Mouse (Mus musculus) limb, embryonic 15.5 days (tissue): ENCODE data around the gene H2al1f. TPM values are rescaled to one million over a fixed set of nuclear protein-coding genes. Genes with fewer than 3 reads are reported as not detected.
A peak's percentile ranks its signal among the peaks of the same experiment; 100 is the strongest.
"Not testable (repeated sequence)": the region's sequence is repeated elsewhere in the genome, so short reads cannot be mapped to it uniquely, and the experiment has no call there.

Experiments used
- ATAC-seq: fragments of 200-750 bp; cut with Nextera tagmentation; 2 replicates; pipeline ENCODE4 v1.8.0; 2017; ENCODE audit warnings: low read depth, moderate TSS enrichment; ENCODE audit not compliant: insufficient number of reproducible peaks, low FRiP score, low TSS enrichment
- H3K27ac ChIP-seq: fragments of 300-500 bp; sonication (generic); 2 replicates; pipeline ENCODE4 v1.5.1; 2015; ENCODE audit warnings: moderate library complexity, mild to moderate bottlenecking, inconsistent platforms
- H3K27me3 ChIP-seq: fragments of 300-500 bp; sonication (generic); 2 replicates; pipeline ENCODE4 v1.6.1; 2015; ENCODE audit warnings: inconsistent platforms
- H3K36me3 ChIP-seq: fragments of 300-500 bp; sonication (generic); 2 replicates; pipeline ENCODE4 v1.6.1; 2015; ENCODE audit warnings: inconsistent platforms
- H3K4me1 ChIP-seq: fragments of 300-500 bp; sonication (generic); 2 replicates; pipeline ENCODE4 v1.6.1; 2015; ENCODE audit warnings: inconsistent platforms
- H3K4me2 ChIP-seq: fragments of 300-500 bp; sonication (generic); 2 replicates; pipeline ENCODE4 v1.6.1; 2015; ENCODE audit warnings: mild to moderate bottlenecking, inconsistent platforms
- H3K4me3 ChIP-seq: fragments of 300-500 bp; sonication (generic); 2 replicates; pipeline ENCODE4 v1.5.1; 2015; ENCODE audit warnings: mild to moderate bottlenecking, inconsistent platforms
- H3K9ac ChIP-seq: fragments of 300-500 bp; sonication (generic); 2 replicates; pipeline ENCODE4 v1.6.1; 2015; ENCODE audit warnings: inconsistent platforms
- H3K9me3 ChIP-seq: fragments of 300-500 bp; sonication (generic); 2 replicates; pipeline ENCODE4 v1.6.1; 2016; ENCODE audit warnings: inconsistent platforms
- WGBS: fragments of 180-500 bp; shearing (Covaris S2); methylation state at CpG from one replicate; pipeline ENCODE4 v1.1.7; 2015; 5-methylcytosine and 5-hydroxymethylcytosine counted together
- polyA plus RNA-seq: library from polyadenylated mRNA; unstranded; fragments of >200 nt; fragmentation: Nextera tagmentation; extraction: Ambion mirVana; gene quantifications from 2 replicates; pipeline ENCODE4 v1.2.1, GENCODE M21; 2015

The H2al1f gene
- polyA plus RNA-seq = not detected in 2 replicates

DNA sequence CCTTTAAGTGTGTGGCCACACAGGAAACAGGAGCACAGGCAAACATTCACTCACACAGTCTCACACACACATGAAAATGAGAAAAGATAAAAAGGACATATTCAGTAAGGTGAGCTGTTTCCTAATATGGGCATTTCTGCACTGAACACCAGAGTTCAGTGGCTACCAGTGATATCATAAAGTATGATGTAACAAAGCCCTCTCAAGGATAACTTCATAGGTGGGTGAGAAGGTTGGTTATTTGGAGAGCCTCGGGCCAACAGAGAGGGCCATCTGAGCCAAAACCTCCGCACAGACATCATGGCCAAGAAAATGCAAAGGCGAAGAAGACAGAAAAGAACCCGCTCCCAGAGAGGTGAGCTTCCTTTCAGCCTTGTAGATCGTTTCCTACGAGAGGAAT lies at the start of gene H2al1f:
H2al1f (plus strand) TSS at position 301 of the 400 bp plus-strand sequence.
- not testable (repeated sequence) for H3K4me2 ChIP-seq, H3K4me1 ChIP-seq, H3K4me3 ChIP-seq, H3K9me3 ChIP-seq, H3K27ac ChIP-seq, H3K36me3 ChIP-seq, H3K9ac ChIP-seq, H3K27me3 ChIP-seq, ATAC-seq
- no CpG with 5 or more reads among the region's 6 CpGs for WGBS

DNA sequence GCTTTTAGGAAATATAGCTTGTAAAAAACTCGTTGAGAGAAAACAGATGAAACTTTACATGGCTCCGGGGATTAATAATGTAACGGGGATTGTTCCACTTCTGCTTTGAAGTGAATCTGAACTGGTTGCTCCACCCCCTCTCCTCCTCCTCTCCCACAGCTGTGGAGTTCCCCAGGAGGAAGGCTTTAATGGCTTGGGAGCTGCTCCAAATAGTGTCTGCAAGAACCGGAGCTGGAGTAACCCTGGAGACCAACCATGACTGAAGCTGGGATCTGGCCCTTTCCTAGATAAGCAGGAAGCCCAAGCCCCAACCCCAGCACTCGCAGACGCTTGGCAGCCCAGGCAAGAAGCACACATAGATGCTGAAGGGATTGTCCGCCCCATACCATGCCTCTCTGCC lies 47.2 kb upstream of the H2al1f start:
- Histone ChIP-seq H3K9me3 (no peaks in the 10 kb centered on the region), H3K9ac (no peak overlapping the region), H3K36me3 (no peaks in the 10 kb centered on the region), H3K27me3 (peaks cover 34% of the 10 kb centered on the region; the same call in 1 of the 2 replicates), H3K4me2 (no peak overlapping the region), H3K27ac (no peak overlapping the region), H3K4me3 (no peak overlapping the region), H3K4me1 (no peaks in the 10 kb centered on the region)
- ATAC-seq = peak; percentile 35; the same call in 1 of the 2 replicates
- WGBS = 42% methylated on average over 7 of the region's 7 CpGs

DNA sequence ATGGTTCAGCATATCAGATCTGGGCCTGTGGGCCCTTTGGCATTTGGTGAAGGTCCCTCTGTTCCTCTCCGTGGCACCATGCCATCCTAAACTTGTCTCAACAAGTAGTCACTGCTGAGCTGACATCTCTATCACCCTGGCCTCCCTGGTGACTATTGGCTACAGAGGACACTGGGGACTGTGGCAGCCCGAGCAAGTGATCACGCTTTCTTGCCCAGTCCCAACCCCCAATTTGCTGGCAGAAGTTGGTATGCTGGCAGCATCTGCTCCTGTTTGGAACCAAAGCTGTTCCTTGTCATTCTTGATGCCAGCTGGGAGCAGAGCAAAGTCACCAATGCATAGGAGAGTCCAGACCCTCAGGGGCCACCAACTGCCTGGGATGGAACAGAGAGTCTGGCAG lies 45.9 kb upstream of the H2al1f start:
- Histone ChIP-seq H3K27me3 (peaks cover 34% of the 10 kb centered on the region; the same call in 1 of the 2 replicates), H3K9me3 (no peaks in the 10 kb centered on the region), H3K9ac (no peak overlapping the region), H3K4me2 (no peak overlapping the region), H3K4me1 (no peaks in the 10 kb centered on the region), H3K4me3 (no peak overlapping the region), H3K36me3 (no peaks in the 10 kb centered on the region), H3K27ac (no peak overlapping the region)
- no peak for ATAC-seq
- WGBS = 87% methylated on average over 3 of the region's 3 CpGs

DNA sequence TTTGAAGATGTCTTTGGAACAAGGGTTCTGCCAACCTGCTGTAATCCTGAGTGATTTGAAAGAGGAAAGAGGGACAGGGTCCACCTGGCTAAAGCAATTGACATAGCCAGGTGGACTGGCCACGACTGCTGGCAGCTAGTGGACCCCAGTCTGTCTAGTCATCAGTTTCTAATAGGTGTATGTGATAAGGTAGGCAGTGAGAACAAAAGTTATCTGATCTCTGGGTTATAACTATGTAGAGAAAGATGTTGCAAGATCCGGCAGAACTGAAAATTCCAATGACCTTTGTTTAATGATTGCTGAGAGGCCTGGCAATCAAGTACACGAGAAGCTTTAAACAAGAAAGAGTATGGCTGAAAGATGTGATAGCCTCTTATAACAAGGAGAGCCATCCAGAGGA lies 41.8 kb upstream of the H2al1f start:
- Histone ChIP-seq H3K4me1 (no peaks in the 10 kb centered on the region), H3K4me3 (no peak overlapping the region), H3K4me2 (no peak overlapping the region), H3K9me3 (no peaks in the 10 kb centered on the region), H3K27me3 (peaks cover 22% of the 10 kb centered on the region; the same call in 1 of the 2 replicates), H3K9ac (no peak overlapping the region), H3K36me3 (no peaks in the 10 kb centered on the region), H3K27ac (no peak overlapping the region)
- no peak for ATAC-seq
- 69% methylated on average over 3 of the region's 3 CpGs for WGBS

DNA sequence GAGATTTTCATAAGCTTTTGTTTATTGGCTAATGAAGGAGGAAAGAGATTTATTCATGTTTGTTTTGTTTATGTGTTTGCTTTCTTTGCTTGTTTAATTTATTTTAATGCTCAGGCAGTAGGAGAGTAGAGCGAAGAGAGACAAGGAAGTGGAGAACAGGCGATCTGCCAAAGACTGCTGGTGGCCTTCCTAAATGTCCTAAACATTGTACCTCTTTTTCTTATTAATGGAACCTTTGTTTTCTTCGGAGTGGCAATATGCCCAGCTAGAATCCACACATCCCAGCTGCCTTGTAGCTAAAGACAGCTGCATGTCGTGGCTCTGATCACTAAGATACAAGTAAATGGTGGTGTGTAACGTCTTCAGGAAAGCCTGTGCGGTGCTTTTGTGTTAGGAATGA lies 37.9 kb upstream of the H2al1f start:
- Histone ChIP-seq H3K27ac (no peak overlapping the region), H3K9ac (no peak overlapping the region), H3K27me3 (peaks cover 11% of the 10 kb centered on the region; the same call in 1 of the 2 replicates), H3K36me3 (no peaks in the 10 kb centered on the region), H3K4me3 (no peak overlapping the region), H3K4me1 (no peaks in the 10 kb centered on the region), H3K9me3 (no peaks in the 10 kb centered on the region), H3K4me2 (no peak overlapping the region)
- ATAC-seq = no peak
- WGBS = 75% methylated on average over 6 of the region's 6 CpGs

DNA sequence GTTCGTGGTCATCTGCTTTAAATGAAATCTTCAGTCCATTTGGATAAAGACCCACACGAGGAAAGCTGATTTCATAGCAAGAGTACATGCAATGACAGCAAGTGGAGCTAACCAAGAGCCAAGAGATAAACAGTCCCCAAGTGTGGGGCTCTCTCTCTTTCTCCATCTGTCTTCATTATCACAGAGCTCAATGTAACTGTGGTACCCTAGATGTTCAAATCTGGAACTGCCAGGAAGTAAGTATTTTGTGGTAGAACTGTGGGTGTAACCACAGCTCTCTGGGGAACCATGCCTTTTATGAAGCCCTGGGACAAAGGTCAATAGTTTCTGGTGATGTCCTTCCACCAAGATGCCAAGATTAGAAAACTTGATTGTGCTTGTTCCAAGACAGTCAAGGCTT lies 34.2 kb upstream of the H2al1f start:
- no peak for ATAC-seq

DNA sequence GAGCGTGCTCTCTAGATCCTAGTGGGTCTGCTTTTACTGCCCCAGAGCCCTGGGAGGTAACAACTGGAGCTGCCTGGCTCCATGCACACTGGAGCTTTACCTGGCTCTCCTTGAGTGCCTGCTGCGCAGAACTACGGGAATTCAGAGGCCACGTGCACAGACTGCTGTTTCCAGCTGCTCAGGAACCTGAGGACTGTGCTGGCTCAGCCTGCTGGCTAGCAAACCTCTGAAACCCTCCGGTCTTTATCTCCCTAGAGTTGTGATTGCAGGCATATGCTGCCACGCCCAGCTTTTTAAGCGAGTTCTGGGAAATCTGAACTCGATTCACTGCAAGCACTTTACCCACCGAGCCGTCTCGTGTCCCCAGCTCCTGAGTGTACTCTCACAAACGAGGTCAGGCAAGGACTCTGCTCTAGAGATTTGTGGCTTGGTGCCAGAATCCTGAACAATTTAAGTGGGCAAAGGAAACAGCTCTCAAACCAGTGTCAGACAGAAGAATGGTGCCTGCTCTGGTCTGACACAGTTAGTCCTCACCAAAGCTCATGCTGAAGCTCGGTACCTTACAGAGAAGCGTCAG lies 26.6 kb upstream of the H2al1f start:
- no peak overlapping the region for H3K4me2 ChIP-seq
- no peaks in the 10 kb centered on the region for H3K9me3 ChIP-seq
- H3K36me3 ChIP-seq = no peaks in the 10 kb centered on the region
- H3K9ac ChIP-seq = no peak overlapping the region
- H3K4me3 ChIP-seq = no peak overlapping the region
- peaks cover 15% of the 10 kb centered on the region for H3K27me3 ChIP-seq
- no peak overlapping the region for H3K27ac ChIP-seq
- WGBS = 59% methylated on average over 14 of the region's 14 CpGs
- no peaks in the 10 kb centered on the region for H3K4me1 ChIP-seq
- no peak for ATAC-seq

More for the DNA sequence above, 34.2 kb upstream of the H2al1f start:
- H3K4me2 ChIP-seq = no peak overlapping the region
- H3K4me1 ChIP-seq = no peaks in the 10 kb centered on the region
- 0 out of 2 replicates have a peak, but pooled peaks cover 10% of the 10 kb centered on the region for H3K27me3 ChIP-seq
- H3K36me3 ChIP-seq = no peaks in the 10 kb centered on the region
- H3K9me3 ChIP-seq = no peaks in the 10 kb centered on the region
- H3K9ac ChIP-seq = no peak overlapping the region
- H3K4me3 ChIP-seq = no peak overlapping the region
- WGBS = 54% methylated on average over 2 of the region's 2 CpGs
- H3K27ac ChIP-seq = no peak overlapping the region

DNA sequence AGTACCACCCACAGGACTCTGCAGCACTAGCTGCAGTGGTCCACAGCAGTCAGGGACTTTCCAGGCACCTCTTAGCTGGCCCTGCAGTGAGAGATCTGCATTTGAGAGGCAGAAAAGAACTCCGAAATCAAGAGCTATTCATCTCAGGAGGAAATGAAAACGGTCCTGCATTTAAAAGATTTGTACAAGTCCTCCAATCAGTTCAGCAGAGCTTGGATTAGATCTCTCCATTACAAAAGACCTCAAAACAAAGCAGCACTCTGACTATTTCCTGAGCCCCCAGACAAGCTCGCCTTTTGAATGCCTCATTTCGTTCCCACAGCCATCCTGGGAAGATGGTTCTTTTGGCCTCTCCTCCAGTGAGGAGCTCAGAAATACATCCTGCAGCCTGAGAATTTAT lies 25.7 kb upstream of the H2al1f start:
- Histone ChIP-seq H3K36me3 (no peaks in the 10 kb centered on the region), H3K9me3 (no peaks in the 10 kb centered on the region), H3K27me3 (peaks cover 15% of the 10 kb centered on the region), H3K27ac (no peak overlapping the region), H3K4me2 (no peak overlapping the region), H3K4me1 (no peaks in the 10 kb centered on the region), H3K9ac (no peak overlapping the region), H3K4me3 (no peak overlapping the region)
- no peak for ATAC-seq
- 79% methylated on average over 4 of the region's 4 CpGs for WGBS

DNA sequence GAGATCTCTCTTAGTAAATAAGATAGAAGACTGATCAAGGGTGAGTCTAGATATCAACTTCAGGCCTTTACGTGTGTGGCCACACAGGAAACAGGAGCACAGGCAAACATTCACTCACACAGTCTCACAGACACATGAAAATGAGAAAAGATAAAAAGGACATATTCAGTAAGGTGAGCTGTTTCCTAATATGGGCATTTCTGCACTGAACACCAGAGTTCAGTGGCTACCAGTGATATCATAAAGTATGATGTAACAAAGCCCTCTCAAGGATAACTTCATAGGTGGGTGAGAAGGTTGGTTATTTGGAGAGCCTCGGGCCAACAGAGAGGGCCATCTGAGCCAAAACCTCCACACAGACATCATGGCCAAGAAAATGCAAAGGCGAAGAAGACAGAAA lies 16.0 kb upstream of the H2al1f start, which contains the start of gene H2al1a:
H2al1a (plus strand) TSS at position 301 of the 400 bp plus-strand sequence.
- not testable (repeated sequence) for H3K9me3 ChIP-seq, H3K27me3 ChIP-seq, H3K9ac ChIP-seq, ATAC-seq, H3K36me3 ChIP-seq, H3K4me3 ChIP-seq, H3K4me2 ChIP-seq, H3K4me1 ChIP-seq, H3K27ac ChIP-seq
- WGBS = no CpG with 5 or more reads among the region's 3 CpGs

DNA sequence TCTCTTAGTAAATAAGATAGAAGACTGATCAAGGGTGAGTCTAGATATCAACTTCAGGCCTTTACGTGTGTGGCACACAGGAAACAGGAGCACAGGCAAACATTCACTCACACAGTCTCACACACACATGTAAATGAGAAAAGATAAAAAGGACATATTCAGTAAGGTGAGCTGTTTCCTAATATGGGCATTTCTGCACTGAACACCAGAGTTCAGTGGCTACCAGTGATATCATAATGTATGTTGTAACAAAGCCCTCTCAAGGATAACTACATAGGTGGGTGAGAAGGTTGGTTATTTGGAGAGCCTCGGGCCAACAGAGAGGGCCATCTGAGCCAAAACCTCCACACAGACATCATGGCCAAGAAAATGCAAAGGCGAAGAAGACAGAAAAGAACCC lies 12.8 kb upstream of the H2al1f start, which contains the start of gene H2al1b:
H2al1b (plus strand) TSS at position 301 of the 400 bp plus-strand sequence.
- not testable (repeated sequence) for ATAC-seq, H3K9me3 ChIP-seq, H3K9ac ChIP-seq, H3K4me3 ChIP-seq, H3K36me3 ChIP-seq, H3K27me3 ChIP-seq, H3K4me1 ChIP-seq, H3K4me2 ChIP-seq, H3K27ac ChIP-seq
- 100% methylated on average over 1 of the region's 3 CpGs for WGBS

DNA sequence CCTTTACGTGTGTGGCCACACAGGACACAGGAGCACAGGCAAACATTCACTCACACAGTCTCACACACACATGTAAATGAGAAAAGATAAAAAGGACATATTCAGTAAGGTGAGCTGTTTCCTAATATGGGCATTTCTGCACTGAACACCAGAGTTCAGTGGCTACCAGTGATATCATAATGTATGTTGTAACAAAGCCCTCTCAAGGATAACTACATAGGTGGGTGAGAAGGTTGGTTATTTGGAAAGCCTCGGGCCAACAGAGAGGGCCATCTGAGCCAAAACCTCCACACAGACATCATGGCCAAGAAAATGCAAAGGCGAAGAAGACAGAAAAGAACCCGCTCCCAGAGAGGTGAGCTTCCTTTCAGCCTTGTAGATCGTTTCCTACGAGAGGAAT lies 9.6 kb upstream of the H2al1f start, which contains the start of gene H2al1c:
H2al1c (plus strand) TSS at position 301 of the 400 bp plus-strand sequence.
- not testable (repeated sequence) for H3K36me3 ChIP-seq, H3K4me1 ChIP-seq, H3K4me2 ChIP-seq, H3K27ac ChIP-seq, H3K9ac ChIP-seq, H3K27me3 ChIP-seq, H3K4me3 ChIP-seq, H3K9me3 ChIP-seq, ATAC-seq
- 67% methylated on average over 1 of the region's 6 CpGs for WGBS

DNA sequence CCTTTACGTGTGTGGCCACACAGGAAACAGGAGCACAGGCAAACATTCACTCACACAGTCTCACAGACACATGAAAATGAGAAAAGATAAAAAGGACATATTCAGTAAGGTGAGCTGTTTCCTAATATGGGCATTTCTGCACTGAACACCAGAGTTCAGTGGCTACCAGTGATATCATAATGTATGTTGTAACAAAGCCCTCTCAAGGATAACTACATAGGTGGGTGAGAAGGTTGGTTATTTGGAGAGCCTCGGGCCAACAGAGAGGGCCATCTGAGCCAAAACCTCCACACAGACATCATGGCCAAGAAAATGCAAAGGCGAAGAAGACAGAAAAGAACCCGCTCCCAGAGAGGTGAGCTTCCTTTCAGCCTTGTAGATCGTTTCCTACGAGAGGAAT lies 6.4 kb upstream of the H2al1f start, which contains the start of gene H2al1d:
H2al1d (plus strand) TSS at position 301 of the 400 bp plus-strand sequence.
- not testable (repeated sequence) for H3K4me1 ChIP-seq, H3K9me3 ChIP-seq, H3K27ac ChIP-seq, H3K9ac ChIP-seq, H3K27me3 ChIP-seq, H3K4me2 ChIP-seq, H3K4me3 ChIP-seq, ATAC-seq, H3K36me3 ChIP-seq
- no CpG with 5 or more reads among the region's 6 CpGs for WGBS
